Mouse (Mus musculus) hindbrain, embryonic 16.5 days (tissue): ENCODE measurements around the gene Babam2. TPM values are rescaled to one million over a fixed set of nuclear protein-coding genes. Genes with fewer than 3 reads are reported as not detected.

Source experiments
- ATAC-seq: fragments of 200-750 bp; cut with Nextera tagmentation; 2 replicates; pipeline ENCODE4 v1.8.0; 2017; ENCODE audit warnings: moderate TSS enrichment, moderate library complexity
- H3K27ac ChIP-seq: fragments of 300-500 bp; sonication (generic); 2 replicates; pipeline ENCODE4 v1.5.1; 2014; ENCODE audit warnings: low read depth, mild to moderate bottlenecking, control low read depth, low read length, moderate library complexity
- H3K27me3 ChIP-seq: fragments of 300-500 bp; sonication (generic); replicated peaks from 2 replicates; pipeline ENCODE4 v1.6.1; 2014; ENCODE audit warnings: low read length; ENCODE audit not compliant: control insufficient read depth, insufficient read depth
- H3K36me3 ChIP-seq: fragments of 300-500 bp; sonication (generic); 2 replicates; pipeline ENCODE4 v1.6.1; 2014; ENCODE audit warnings: mild to moderate bottlenecking, low read length, moderate library complexity, mixed read lengths; ENCODE audit not compliant: control insufficient read depth, insufficient read depth
- H3K4me1 ChIP-seq: fragments of 300-500 bp; sonication (generic); 2 replicates; pipeline ENCODE4 v1.6.1; 2014; ENCODE audit warnings: low read depth, low read length; ENCODE audit not compliant: control insufficient read depth, insufficient read depth
- H3K4me2 ChIP-seq: fragments of 300-500 bp; sonication (generic); 2 replicates; pipeline ENCODE4 v1.6.1; 2014; ENCODE audit warnings: mild to moderate bottlenecking, low read length, control low read depth, moderate library complexity
- H3K4me3 ChIP-seq: fragments of 300-500 bp; sonication (generic); 2 replicates; pipeline ENCODE4 v1.5.1; 2014; ENCODE audit warnings: mild to moderate bottlenecking, low read length, control low read depth, moderate library complexity
- H3K9ac ChIP-seq: fragments of 300-500 bp; sonication (generic); 2 replicates; pipeline ENCODE4 v1.6.1; 2014; ENCODE audit warnings: low read depth, mild to moderate bottlenecking, control low read depth, low read length, moderate library complexity
- H3K9me3 ChIP-seq: fragments of 300-500 bp; sonication (generic); 2 replicates; pipeline ENCODE4 v1.6.1; 2014; ENCODE audit warnings: mild to moderate bottlenecking, low read length, moderate library complexity; ENCODE audit not compliant: control insufficient read depth
- WGBS: fragments of 180-500 bp; shearing (Covaris S2); extraction: QIAGEN DNeasy Blood & Tissue Kit; methylation state at CpG from one replicate; pipeline ENCODE4 v1.1.7; 2014; 5-methylcytosine and 5-hydroxymethylcytosine counted together
- polyA plus RNA-seq: library from polyadenylated mRNA; unstranded; fragments of >200 nt; fragmentation: Nextera tagmentation; extraction: Ambion mirVana; gene quantifications from 2 replicates; pipeline ENCODE4 v1.2.1, GENCODE M21; 2015

The Babam2 gene
- polyA plus RNA-seq, 1 experiment from 2014 or later: 49.0 TPM

GRCm38 (mm10) chr5:31918566-31918965 is 221.1 kb downstream of the Babam2 start:
- Histone ChIP-seq H3K9ac (no peak overlapping the region), H3K9me3 (no peaks in the 10 kb centered on the region), H3K36me3 (no peaks in the 10 kb centered on the region), H3K4me1 (no peaks in the 10 kb centered on the region), H3K4me2 (no peak overlapping the region), H3K27ac (no peak overlapping the region), H3K27me3 (no peaks in the 10 kb centered on the region), H3K4me3 (no peak overlapping the region)
- no peak for ATAC-seq
- WGBS: 94% methylated on average over 4 of the region's 4 CpGs

- Histone ChIP-seq H3K9me3 (no peaks in the 10 kb centered on the region), H3K4me3 (no peak overlapping the region), H3K4me2 (no peak overlapping the region), H3K9ac (no peak overlapping the region), H3K27ac (no peak overlapping the region), H3K4me1 (no peaks in the 10 kb centered on the region), H3K36me3 (no peaks in the 10 kb centered on the region), H3K27me3 (no peaks in the 10 kb centered on the region)
- ATAC-seq: no peak
These were observed 222.6 kb downstream of the Babam2 start for GRCm38 (mm10) chr5:31920129-31920528.

GRCm38 (mm10) chr5:31920890-31921289 is 223.4 kb downstream of the Babam2 start:
- H3K4me2 ChIP-seq: no peak overlapping the region
- ATAC-seq: no peak
- H3K4me3 ChIP-seq: no peak overlapping the region
- no peaks in the 10 kb centered on the region for H3K9me3 ChIP-seq
- H3K4me1 ChIP-seq: no peaks in the 10 kb centered on the region
- no peak overlapping the region for H3K27ac ChIP-seq
- H3K9ac ChIP-seq: no peak overlapping the region
- H3K36me3 ChIP-seq: no peaks in the 10 kb centered on the region
- H3K27me3 ChIP-seq: no peaks in the 10 kb centered on the region
- WGBS: 82% methylated on average over 1 of the region's 1 CpGs

- Histone ChIP-seq H3K4me1 (peaks cover under 1% of the 10 kb centered on the region; the same call in 1 of the 2 replicates), H3K4me3 (no peak overlapping the region)
- ATAC-seq: no peak
These were observed 226.6 kb downstream of the Babam2 start for GRCm38 (mm10) chr5:31924075-31924474.

GRCm38 (mm10) chr5:31926551-31926950 is 229.1 kb downstream of the Babam2 start:
- H3K4me1 ChIP-seq: peaks cover 3% of the 10 kb centered on the region; the same call in 1 of the 2 replicates
- 95% methylated on average over 1 of the region's 1 CpGs for WGBS
- no peaks in the 10 kb centered on the region for H3K36me3 ChIP-seq
- H3K27me3 ChIP-seq: no peaks in the 10 kb centered on the region
- no peak for ATAC-seq
- H3K9ac ChIP-seq: no peak overlapping the region
- H3K27ac ChIP-seq: no peak overlapping the region
- H3K9me3 ChIP-seq: no peaks in the 10 kb centered on the region
- H3K4me3 ChIP-seq: no peak overlapping the region
- H3K4me2 ChIP-seq: no peak overlapping the region

More at GRCm38 (mm10) chr5:31924075-31924474, 226.6 kb downstream of the Babam2 start:
- Histone ChIP-seq H3K36me3 (no peaks in the 10 kb centered on the region), H3K27ac (no peak overlapping the region), H3K27me3 (no peaks in the 10 kb centered on the region), H3K9me3 (no peaks in the 10 kb centered on the region), H3K4me2 (no peak overlapping the region), H3K9ac (no peak overlapping the region)

- H3K4me3 ChIP-seq: no peak overlapping the region
- peak; percentile 89 for ATAC-seq
- 40% methylated on average over 7 of the region's 7 CpGs for WGBS
- no peaks in the 10 kb centered on the region for H3K27me3 ChIP-seq
- H3K4me2 ChIP-seq: no peak overlapping the region
- no peaks in the 10 kb centered on the region for H3K36me3 ChIP-seq
- H3K9ac ChIP-seq: no peak overlapping the region
- no peaks in the 10 kb centered on the region for H3K9me3 ChIP-seq
- H3K4me1 ChIP-seq: peaks cover 3% of the 10 kb centered on the region; the same call in 1 of the 2 replicates
- no peak overlapping the region for H3K27ac ChIP-seq
These were observed 231.5 kb downstream of the Babam2 start for GRCm38 (mm10) chr5:31929007-31929406.

- Histone ChIP-seq H3K4me3 (no peak overlapping the region), H3K4me1 (peaks cover 3% of the 10 kb centered on the region; the same call in 1 of the 2 replicates)
- WGBS: 84% methylated on average over 8 of the region's 8 CpGs
These were observed 233.7 kb downstream of the Babam2 start for GRCm38 (mm10) chr5:31931127-31931625.

GRCm38 (mm10) chr5:31931637-31932036 is 234.2 kb downstream of the Babam2 start:
- ATAC-seq: no peak
- Histone ChIP-seq H3K9me3 (no peaks in the 10 kb centered on the region), H3K4me1 (peaks cover 3% of the 10 kb centered on the region; the same call in 1 of the 2 replicates), H3K4me2 (no peak overlapping the region), H3K27ac (no peak overlapping the region), H3K27me3 (no peaks in the 10 kb centered on the region), H3K4me3 (no peak overlapping the region), H3K36me3 (no peaks in the 10 kb centered on the region), H3K9ac (no peak overlapping the region)
- WGBS: 86% methylated on average over 1 of the region's 1 CpGs

More at GRCm38 (mm10) chr5:31931127-31931625, 233.7 kb downstream of the Babam2 start:
- H3K9ac ChIP-seq: no peak overlapping the region
- H3K27ac ChIP-seq: no peak overlapping the region
- H3K9me3 ChIP-seq: no peaks in the 10 kb centered on the region
- no peak overlapping the region for H3K4me2 ChIP-seq
- H3K27me3 ChIP-seq: no peaks in the 10 kb centered on the region
- ATAC-seq: no peak
- H3K36me3 ChIP-seq: no peaks in the 10 kb centered on the region

- Histone ChIP-seq H3K4me2 (no peak overlapping the region), H3K9ac (no peak overlapping the region), H3K36me3 (no peaks in the 10 kb centered on the region), H3K27me3 (no peaks in the 10 kb centered on the region), H3K27ac (no peak overlapping the region), H3K9me3 (no peaks in the 10 kb centered on the region), H3K4me1 (peaks cover 3% of the 10 kb centered on the region; the same call in 1 of the 2 replicates), H3K4me3 (no peak overlapping the region)
- ATAC-seq: no peak
- 91% methylated on average over 6 of the region's 6 CpGs for WGBS
These were observed 235.8 kb downstream of the Babam2 start for GRCm38 (mm10) chr5:31933296-31933695.

GRCm38 (mm10) chr5:31934397-31934796 is 236.9 kb downstream of the Babam2 start:
- 84% methylated on average over 3 of the region's 3 CpGs for WGBS
- Histone ChIP-seq H3K4me1 (no peaks in the 10 kb centered on the region), H3K36me3 (no peaks in the 10 kb centered on the region), H3K27ac (no peak overlapping the region), H3K9me3 (no peaks in the 10 kb centered on the region), H3K9ac (no peak overlapping the region), H3K27me3 (no peaks in the 10 kb centered on the region), H3K4me3 (no peak overlapping the region), H3K4me2 (no peak overlapping the region)
- ATAC-seq: no peak
